In genomic region chr9:57597265-57597664, GRCm38 (mm10) we compare ENCODE assay signal across 20 mouse cellular contexts. TPM values are rescaled to one million over a fixed set of nuclear protein-coding genes. Genes with fewer than 3 reads are reported as not detected.
"Had no signal": no experiment of that assay in that cellular context is flagged by ENCODE, and none has a peak within 500 bp of the region (broad histone marks: within the 10 kb centered on the region; RNA-seq: fewer than 3 reads in every experiment).

No protein-coding gene starts in this region.

- H3K27me3 ChIP-seq: limb, embryonic 12.5 days; lung, embryonic 15.5 days; neural tube, embryonic 12.5 days; stomach, embryonic 15.5 days had no signal

- H3K27ac ChIP-seq: layer of hippocampus, adult 2 months; limb, embryonic 12.5 days; liver, embryonic 13.5 days; lung, embryonic 15.5 days; macrophage; neural tube, embryonic 12.5 days; stomach, embryonic 15.5 days had no signal

- H3K4me3 ChIP-seq: layer of hippocampus, adult 2 months; limb, embryonic 12.5 days; liver, embryonic 13.5 days; lung, embryonic 15.5 days; megakaryocyte, embryonic 14.5 days; myocyte; neural tube, embryonic 12.5 days; stomach, embryonic 15.5 days had no signal

- H3K4me2 ChIP-seq: limb, embryonic 12.5 days; liver, embryonic 13.5 days; lung, embryonic 15.5 days; stomach, embryonic 15.5 days had no signal

- H3K9me3 ChIP-seq: limb, embryonic 12.5 days; liver, embryonic 13.5 days; lung, embryonic 15.5 days; megakaryocyte, embryonic 14.5 days; neural tube, embryonic 12.5 days; stomach, embryonic 15.5 days had no signal

- DNase-seq: liver; liver, embryonic 13.5 days; liver, postnatal 0 days; lung, postnatal 14 days; right cerebral cortex, postnatal 14 days; thymus, adult 2 months; thymus, postnatal 25 days had no signal

- H3K9ac ChIP-seq: liver, embryonic 13.5 days; liver, postnatal 0 days; lung, embryonic 15.5 days; neural tube, embryonic 12.5 days; stomach, embryonic 15.5 days had no signal

- ATAC-seq: liver, postnatal 0 days had no signal

RNA-seq across cellular contexts. Expression of gene Cplx3, which starts 8.8 kb away (rescaled TPM):
- total RNA-seq: midbrain, postnatal 0 days had no signal
- polyA plus RNA-seq: limb, embryonic 12.5 days; liver, embryonic 13.5 days; liver, postnatal 0 days; lung, embryonic 15.5 days; macrophage; neural tube, embryonic 12.5 days; spleen, adult 2 months; stomach, embryonic 15.5 days; urinary bladder, adult 2 months had no signal

RNA-seq across cellular contexts. Expression of gene Lman1l, which starts 23.3 kb away (rescaled TPM):
- total RNA-seq: layer of hippocampus, adult 2 months; layer of hippocampus, postnatal 10 days; left cerebral cortex, postnatal 36 days; midbrain, postnatal 0 days had no signal
- polyA plus RNA-seq: limb, embryonic 12.5 days; liver, postnatal 0 days; lung, embryonic 15.5 days; macrophage; midbrain, postnatal 0 days; neural tube, embryonic 12.5 days; stomach, embryonic 15.5 days had no signal
